Mouse (Mus musculus) hindbrain, postnatal 0 days (tissue): ENCODE measurements at regions not wholly inside any gene's neighbourhood (a gene's known extent, or its start where the extent isn't known, plus 50 kb on each side); places are given as distances from the start of the nearest gene placed in this dataset.

Experiments used
- ATAC-seq: fragments of 200-750 bp; cut with Nextera tagmentation; 2 replicates; pipeline ENCODE4 v1.8.0; 2017; ENCODE audit warnings: mild to moderate bottlenecking, moderate TSS enrichment, moderate library complexity
- DNase-seq: peaks from one replicate; pipeline ENCODE4 v3.0.0-alpha.2; 2015; ENCODE audit warnings: low spot score
- H3K27ac ChIP-seq: fragments of 300-500 bp; sonication (generic); 2 replicates; pipeline ENCODE4 v1.5.1; 2014; ENCODE audit warnings: mild to moderate bottlenecking
- H3K27me3 ChIP-seq: fragments of 300-500 bp; sonication (generic); 2 replicates; pipeline ENCODE4 v1.6.1; 2014; ENCODE audit warnings: low read length, mixed read lengths; ENCODE audit not compliant: insufficient read depth
- H3K36me3 ChIP-seq: fragments of 300-500 bp; sonication (generic); 2 replicates; pipeline ENCODE4 v1.6.1; 2014; ENCODE audit warnings: low read length, mixed read lengths; ENCODE audit not compliant: insufficient read depth
- H3K4me1 ChIP-seq: fragments of 300-500 bp; sonication (generic); 2 replicates; pipeline ENCODE4 v1.6.1; 2014; ENCODE audit warnings: antibody characterized with exemption, low read length, mixed read lengths; ENCODE audit not compliant: insufficient read depth
- H3K4me2 ChIP-seq: fragments of 300-500 bp; sonication (generic); 2 replicates; pipeline ENCODE4 v1.6.1; 2014; ENCODE audit warnings: low read depth, mild to moderate bottlenecking, low read length, moderate library complexity, mixed read lengths
- H3K4me3 ChIP-seq: fragments of 300-500 bp; sonication (generic); 2 replicates; pipeline ENCODE4 v1.5.1; 2014; ENCODE audit warnings: low read length
- H3K9ac ChIP-seq: fragments of 300-500 bp; sonication (generic); replicated peaks from 2 replicates; pipeline ENCODE4 v1.6.1; 2014; ENCODE audit warnings: mild to moderate bottlenecking, low read length, moderate library complexity, mixed read lengths
- H3K9me3 ChIP-seq: fragments of 300-500 bp; sonication (generic); 2 replicates; pipeline ENCODE4 v1.6.1; 2016; ENCODE audit warnings: low read length, mixed read lengths
- CTCF ChIP-seq: IDR thresholded peaks from 2 replicates; pipeline ENCODE4 v1.5.1; 2016; ENCODE audit warnings: antibody characterized with exemption, control low read depth, low read depth
- WGBS: fragments of 180-500 bp; shearing (Covaris S2); extraction: QIAGEN DNeasy Blood & Tissue Kit; methylation state at CpG from one replicate; pipeline ENCODE4 v1.1.7; 2014; 5-methylcytosine and 5-hydroxymethylcytosine counted together

GRCm38 (mm10) chr9:84200208-84200607 lies 275.3 kb downstream of the Bckdhb start:
- no peaks in the 10 kb centered on the region for H3K36me3 ChIP-seq
- 89% methylated on average over 3 of the region's 3 CpGs for WGBS
- no peak overlapping the region for H3K27ac ChIP-seq
- H3K9ac ChIP-seq, result no peak overlapping the region
- ATAC-seq (no peak), DNase-seq (no peak)
- no peak overlapping the region for H3K4me3 ChIP-seq
- no peaks in the 10 kb centered on the region for H3K9me3 ChIP-seq
- H3K4me2 ChIP-seq, result no peak overlapping the region
- H3K27me3 ChIP-seq, result no peaks in the 10 kb centered on the region
- H3K4me1 ChIP-seq, result no peaks in the 10 kb centered on the region
- TF ChIP-seq CTCF, result no peak

GRCm38 (mm10) chr9:84204056-84204455 lies 279.1 kb downstream of the Bckdhb start:
- no peak for TF ChIP-seq CTCF
- Histone ChIP-seq H3K4me1 (no peaks in the 10 kb centered on the region), H3K27me3 (no peaks in the 10 kb centered on the region), H3K4me2 (no peak overlapping the region), H3K9ac (no peak overlapping the region), H3K36me3 (no peaks in the 10 kb centered on the region), H3K27ac (no peak overlapping the region), H3K9me3 (no peaks in the 10 kb centered on the region), H3K4me3 (no peak overlapping the region)
- peak; percentile 52 for DNase-seq
- 53% methylated on average over 3 of the region's 3 CpGs for WGBS
- no peak for ATAC-seq

GRCm38 (mm10) chr9:84240491-84240975 lies 315.6 kb downstream of the Bckdhb start:
- no peak for TF ChIP-seq CTCF
- ATAC-seq (no peak), DNase-seq (no peak)
- WGBS, result 82% methylated on average over 4 of the region's 4 CpGs
- Histone ChIP-seq H3K27ac (no peak overlapping the region), H3K27me3 (no peaks in the 10 kb centered on the region), H3K36me3 (no peaks in the 10 kb centered on the region), H3K4me1 (no peaks in the 10 kb centered on the region), H3K9me3 (no peaks in the 10 kb centered on the region), H3K4me2 (no peak overlapping the region), H3K9ac (no peak overlapping the region), H3K4me3 (no peak overlapping the region)

- TF ChIP-seq CTCF, result no peak
- 97% methylated on average over 1 of the region's 1 CpGs for WGBS
Observed at GRCm38 (mm10) chr9:84249765-84250164, 324.8 kb downstream of the Bckdhb start.

GRCm38 (mm10) chr9:84253022-84253991 lies 328.4 kb downstream of the Bckdhb start:
- Histone ChIP-seq H3K27ac (no peak overlapping the region), H3K4me2 (0 out of 2 replicates have a peak overlapping the region, but pooled peaks have one; percentile 11), H3K36me3 (no peaks in the 10 kb centered on the region), H3K9me3 (no peaks in the 10 kb centered on the region), H3K27me3 (no peaks in the 10 kb centered on the region), H3K9ac (no peak overlapping the region), H3K4me1 (no peaks in the 10 kb centered on the region), H3K4me3 (no peak overlapping the region)
- 20% methylated on average over 7 of the region's 7 CpGs for WGBS
- ATAC-seq, result peak; percentile 78
- TF ChIP-seq CTCF, result peak; percentile 83
- peak; percentile 77 for DNase-seq

More at GRCm38 (mm10) chr9:84249765-84250164, 324.8 kb downstream of the Bckdhb start:
- Histone ChIP-seq H3K4me3 (no peak overlapping the region), H3K4me2 (no peak overlapping the region), H3K27me3 (no peaks in the 10 kb centered on the region), H3K9ac (no peak overlapping the region), H3K9me3 (no peaks in the 10 kb centered on the region), H3K27ac (no peak overlapping the region), H3K36me3 (no peaks in the 10 kb centered on the region), H3K4me1 (no peaks in the 10 kb centered on the region)
- DNase-seq, result no peak
- no peak for ATAC-seq

- 83% methylated on average over 1 of the region's 1 CpGs for WGBS
- no peak for TF ChIP-seq CTCF
- no peaks in the 10 kb centered on the region for H3K4me1 ChIP-seq
- no peaks in the 10 kb centered on the region for H3K9me3 ChIP-seq
- DNase-seq, result no peak
- no peak overlapping the region for H3K27ac ChIP-seq
- no peak overlapping the region for H3K9ac ChIP-seq
- H3K4me2 ChIP-seq, result no peak overlapping the region
- no peak for ATAC-seq
- H3K36me3 ChIP-seq, result no peaks in the 10 kb centered on the region
- no peaks in the 10 kb centered on the region for H3K27me3 ChIP-seq
- H3K4me3 ChIP-seq, result no peak overlapping the region
Observed at GRCm38 (mm10) chr9:84258488-84258887, 333.5 kb downstream of the Bckdhb start.

GRCm38 (mm10) chr9:84259751-84260150 lies 334.8 kb downstream of the Bckdhb start:
- DNase-seq (no peak), ATAC-seq (no peak)
- Histone ChIP-seq H3K36me3 (no peaks in the 10 kb centered on the region), H3K9me3 (no peaks in the 10 kb centered on the region), H3K9ac (no peak overlapping the region), H3K27ac (no peak overlapping the region), H3K4me1 (no peaks in the 10 kb centered on the region), H3K4me2 (no peak overlapping the region), H3K27me3 (no peaks in the 10 kb centered on the region), H3K4me3 (no peak overlapping the region)
- no peak for TF ChIP-seq CTCF
